ENCODE assay signal across 14 mouse cellular contexts in the genomic region with DNA sequence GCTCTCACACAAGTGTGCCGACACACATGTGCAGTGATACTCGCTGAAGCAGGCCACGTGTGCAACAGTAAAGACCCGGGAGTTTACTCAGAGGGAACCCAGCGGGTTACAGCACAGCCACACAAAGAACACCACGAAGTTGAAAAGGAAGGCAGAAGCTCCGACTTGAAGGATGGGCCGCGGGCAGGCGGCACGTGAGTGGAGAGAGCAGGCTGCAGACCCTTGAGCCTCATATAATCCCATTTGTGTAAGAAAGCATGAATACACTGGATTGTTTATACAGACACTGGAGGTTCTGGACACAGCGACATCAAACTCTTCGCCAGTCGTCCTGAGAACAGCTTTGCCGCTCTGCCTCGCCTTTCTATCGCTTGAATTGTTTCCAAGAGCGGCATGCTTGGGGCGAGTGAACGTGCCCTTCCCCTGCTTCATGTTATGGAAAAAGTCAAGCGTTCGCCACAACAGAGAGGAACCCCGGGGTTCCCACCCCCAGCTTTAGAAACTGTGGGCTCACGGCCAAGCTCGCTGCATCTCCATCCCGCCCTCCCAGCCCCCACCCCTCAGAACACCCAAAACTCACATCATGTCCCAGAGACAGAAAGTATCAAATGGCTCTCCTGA.
DNase-seq lines count a peak whose midpoint lies in the region; ATAC-seq and TF ChIP-seq lines count a peak whose summit lies in the region.
"Had no signal": no experiment of that assay in that cellular context is flagged by ENCODE, and none has a peak within 500 bp of the region (broad histone marks: within the 10 kb centered on the region; RNA-seq: fewer than 3 reads in every experiment).

No protein-coding gene starts in this region.

- H3K4me1 ChIP-seq in intestine, embryonic 14.5 days (replicated peaks; ENCODE audit: control insufficient read depth, insufficient read depth, low read length): peaks cover 19% of the 10 kb centered on the region
- no peaks in the 10 kb centered on the region for H3K4me1 ChIP-seq in intestine, postnatal 0 days (replicated peaks; ENCODE audit: control insufficient read depth, insufficient read depth, low read length)
- H3K4me1 ChIP-seq in embryonic facial prominence, embryonic 12.5 days: peaks cover 51% of the 10 kb centered on the region
- 0 out of 2 replicates have a peak, but pooled peaks cover 6% of the 10 kb centered on the region for H3K4me1 ChIP-seq in hindbrain, postnatal 0 days (ENCODE audit: insufficient read depth, low read length)
- H3K4me1 ChIP-seq in midbrain, embryonic 14.5 days (ENCODE audit: control insufficient read depth, insufficient read depth, low read length): peaks cover 16% of the 10 kb centered on the region

- no peak overlapping the region for H3K4me3 ChIP-seq in intestine, embryonic 14.5 days (ENCODE audit: low read depth, low read length)
- H3K4me3 ChIP-seq in intestine, postnatal 0 days (ENCODE audit: low read depth, low read length): no peak overlapping the region
- no peak overlapping the region for H3K4me3 ChIP-seq in embryonic facial prominence, embryonic 12.5 days
- no peak overlapping the region for H3K4me3 ChIP-seq in hindbrain, postnatal 0 days (ENCODE audit: low read length)
- H3K4me3 ChIP-seq in midbrain, embryonic 14.5 days (replicated peaks; ENCODE audit: low read depth, low read length): no peak overlapping the region
- H3K4me3 ChIP-seq in layer of hippocampus, adult 2 months: no peak overlapping the region; the same call in 1 of the 2 replicates
- H3K4me3 ChIP-seq: erythroblast, embryonic 14.5 days had no signal

- DNase-seq in intestine, embryonic 14.5 days (ENCODE audit: low spot score): no peak
- DNase-seq in hindbrain, postnatal 0 days (ENCODE audit: low spot score): peak; percentile 28
- DNase-seq in midbrain, embryonic 14.5 days: peak; percentile 74
- DNase-seq in adrenal gland, postnatal 14 days: no peak
- DNase-seq in kidney, postnatal 25 days: no peak
- no peak for DNase-seq in layer of hippocampus, adult 2 months (ENCODE audit: low spot score in 2 of 2)
- DNase-seq: cerebellum, postnatal 14 days; gastrocnemius, postnatal 14 days; right cerebral cortex, adult 18-20 months had no signal

- H3K36me3 ChIP-seq in intestine, embryonic 14.5 days (ENCODE audit: control insufficient read depth, insufficient read depth, low read length): no peaks in the 10 kb centered on the region
- no peaks in the 10 kb centered on the region for H3K36me3 ChIP-seq in intestine, postnatal 0 days (ENCODE audit: control insufficient read depth, insufficient read depth)
- H3K36me3 ChIP-seq in embryonic facial prominence, embryonic 12.5 days: no peaks in the 10 kb centered on the region
- H3K36me3 ChIP-seq in hindbrain, postnatal 0 days (ENCODE audit: insufficient read depth, low read length): no peaks in the 10 kb centered on the region
- no peaks in the 10 kb centered on the region for H3K36me3 ChIP-seq in midbrain, embryonic 14.5 days (ENCODE audit: control insufficient read depth, insufficient read depth, low read length)

- no peak overlapping the region for H3K27ac ChIP-seq in intestine, embryonic 14.5 days (ENCODE audit: low read depth)
- no peak overlapping the region for H3K27ac ChIP-seq in intestine, postnatal 0 days (ENCODE audit: low read depth, low read length)
- peak overlapping the region; percentile 80 for H3K27ac ChIP-seq in embryonic facial prominence, embryonic 12.5 days
- H3K27ac ChIP-seq in hindbrain, postnatal 0 days: no peak overlapping the region
- no peak overlapping the region for H3K27ac ChIP-seq in midbrain, embryonic 14.5 days (replicated peaks; ENCODE audit: low read depth, low read length)
- no peak overlapping the region for H3K27ac ChIP-seq in layer of hippocampus, adult 2 months
- H3K27ac ChIP-seq: macrophage had no signal

- peak overlapping the region; percentile 28 for H3K4me2 ChIP-seq in intestine, embryonic 14.5 days (ENCODE audit: low read length)
- H3K4me2 ChIP-seq in intestine, postnatal 0 days (replicated peaks; ENCODE audit: low read depth): no peak overlapping the region
- H3K4me2 ChIP-seq in embryonic facial prominence, embryonic 12.5 days (replicated peaks): no peak overlapping the region
- H3K4me2 ChIP-seq in hindbrain, postnatal 0 days (ENCODE audit: low read depth, low read length): peak overlapping the region; percentile 14; the same call in 1 of the 2 replicates
- peak overlapping the region; percentile 29 for H3K4me2 ChIP-seq in midbrain, embryonic 14.5 days (ENCODE audit: low read length)
- H3K4me2 ChIP-seq: heart, embryonic 11.5 days had no signal

- 35% methylated on average over 26 of the region's 26 CpGs for WGBS in intestine, embryonic 14.5 days
- 58% methylated on average over 26 of the region's 26 CpGs for WGBS in intestine, postnatal 0 days
- WGBS in embryonic facial prominence, embryonic 12.5 days: 50% methylated on average over 26 of the region's 26 CpGs
- WGBS in hindbrain, postnatal 0 days: 20% methylated on average over 26 of the region's 26 CpGs
- 8% methylated on average over 26 of the region's 26 CpGs for WGBS in midbrain, embryonic 14.5 days

- no peak overlapping the region for H3K9ac ChIP-seq in intestine, embryonic 14.5 days (ENCODE audit: low read length)
- no peak overlapping the region for H3K9ac ChIP-seq in intestine, postnatal 0 days (ENCODE audit: low read depth, low read length)
- no peak overlapping the region for H3K9ac ChIP-seq in embryonic facial prominence, embryonic 12.5 days
- H3K9ac ChIP-seq in hindbrain, postnatal 0 days (replicated peaks; ENCODE audit: low read length): no peak overlapping the region
- no peak overlapping the region for H3K9ac ChIP-seq in midbrain, embryonic 14.5 days (replicated peaks; ENCODE audit: low read length)

- H3K27me3 ChIP-seq in intestine, embryonic 14.5 days (replicated peaks; ENCODE audit: control insufficient read depth, insufficient read depth, low read length): no peaks in the 10 kb centered on the region
- no peaks in the 10 kb centered on the region; the same call in 1 of the 2 replicates for H3K27me3 ChIP-seq in intestine, postnatal 0 days (replicated peaks; ENCODE audit: control insufficient read depth, insufficient read depth, low read length)
- no peaks in the 10 kb centered on the region for H3K27me3 ChIP-seq in embryonic facial prominence, embryonic 12.5 days
- no peaks in the 10 kb centered on the region for H3K27me3 ChIP-seq in hindbrain, postnatal 0 days (ENCODE audit: insufficient read depth, low read length)
- H3K27me3 ChIP-seq in midbrain, embryonic 14.5 days (ENCODE audit: control insufficient read depth, insufficient read depth, low read length): peaks cover 7% of the 10 kb centered on the region

- no peak for ATAC-seq in intestine, embryonic 14.5 days (replicated peaks; ENCODE audit: low FRiP score, low TSS enrichment, low read depth)
- no peak for ATAC-seq in intestine, postnatal 0 days
- ATAC-seq in embryonic facial prominence, embryonic 12.5 days (ENCODE audit: insufficient number of reproducible peaks, insufficient read depth, low FRiP score, low TSS enrichment): no peak
- no peak for ATAC-seq in hindbrain, postnatal 0 days
- peak; percentile 55; the same call in 1 of the 2 replicates for ATAC-seq in midbrain, embryonic 14.5 days (ENCODE audit: low FRiP score, low TSS enrichment)

- no peaks in the 10 kb centered on the region for H3K9me3 ChIP-seq in intestine, embryonic 14.5 days (ENCODE audit: control insufficient read depth, low read length)
- no peaks in the 10 kb centered on the region for H3K9me3 ChIP-seq in intestine, postnatal 0 days (ENCODE audit: control insufficient read depth)
- no peaks in the 10 kb centered on the region for H3K9me3 ChIP-seq in embryonic facial prominence, embryonic 12.5 days
- no peaks in the 10 kb centered on the region for H3K9me3 ChIP-seq in hindbrain, postnatal 0 days (ENCODE audit: low read length)
- H3K9me3 ChIP-seq in midbrain, embryonic 14.5 days (ENCODE audit: control insufficient read depth, low read length): no peaks in the 10 kb centered on the region

- no peak for TF ChIP-seq CTCF in intestine, postnatal 0 days (IDR thresholded peaks at IDR 0.05; ENCODE audit: low read depth)
- TF ChIP-seq CTCF in hindbrain, postnatal 0 days (IDR thresholded peaks at IDR 0.05; ENCODE audit: low read depth): no peak
- TF ChIP-seq CTCF in layer of hippocampus, adult 2 months (conservative IDR thresholded peaks at IDR 0.05): no peak

Comparison
In these comparisons a context has a peak if more than half of its experiments do, and no peak if none do; other contexts are left out.
1. H3K4me2 ChIP-seq: peak in intestine, embryonic 14.5 days (single experiment), hindbrain, postnatal 0 days (single experiment) and midbrain, embryonic 14.5 days (single experiment); none in intestine, postnatal 0 days (single experiment) and embryonic facial prominence, embryonic 12.5 days (single experiment).
2. DNase-seq: peak in hindbrain, postnatal 0 days (single experiment) and midbrain, embryonic 14.5 days (single experiment); none in intestine, embryonic 14.5 days (single experiment), adrenal gland, postnatal 14 days (single experiment), kidney, postnatal 25 days (0 of 2) and layer of hippocampus, adult 2 months (0 of 2).